Mouse (Mus musculus): ENCODE measurements around the gene Gm28047. TPM values are rescaled to one million over a fixed set of nuclear protein-coding genes. Genes with fewer than 3 reads are reported as not detected.
A peak's percentile ranks its signal among the peaks of the same experiment; 100 is the strongest.

Gene Gm28047
- polyA plus RNA-seq, 1 experiment from 2014 or later, result not detected

- under 1% methylated on average over 60 of the region's 60 CpGs for WGBS (ENCODE audit: insufficient replicate concordance)
- Histone ChIP-seq H3K36me3 (peaks cover 27% of the 10 kb centered on the region), H3K4me3 (peak within 1 kb of the TSS; percentile 76), H3K27ac (peak within 1 kb of the TSS; percentile 97), H3K27me3 (replicated peaks) (peaks cover 10% of the 10 kb centered on the region; the same call in 1 of the 2 replicates), H3K4me2 (peak within 1 kb of the TSS; percentile 99), H3K9me3 (replicated peaks) (no peaks in the 10 kb centered on the region), H3K4me1 (peaks cover 48% of the 10 kb centered on the region), H3K9ac (peak within 1 kb of the TSS; percentile 89)
- ATAC-seq, result peak; percentile 92
Measured at GRCm38 (mm10) chr15:102517976-102518858, 106.7 kb downstream of the Gm28047 start, which contains the start of gene Tarbp2. Gene Tarbp2 (plus strand): TSS chr15:102518192.

- ATAC-seq, result no peak
- H3K4me1 ChIP-seq, result peaks cover 48% of the 10 kb centered on the region
- H3K4me3 ChIP-seq, result peak overlapping the region; percentile 76
- peaks cover 14% of the 10 kb centered on the region for H3K27me3 ChIP-seq (replicated peaks)
- H3K9me3 ChIP-seq (replicated peaks), result no peaks in the 10 kb centered on the region
- under 1% methylated on average over 10 of the region's 10 CpGs for WGBS (ENCODE audit: insufficient replicate concordance)
- peak overlapping the region; percentile 99 for H3K4me2 ChIP-seq
- peak overlapping the region; percentile 71 for H3K9ac ChIP-seq
- peak overlapping the region; percentile 82 for H3K27ac ChIP-seq
- peaks cover 21% of the 10 kb centered on the region for H3K36me3 ChIP-seq
Measured at GRCm38 (mm10) chr15:102517631-102517975, 107.3 kb downstream of the Gm28047 start.

GRCm38 (mm10) chr15:102516728-102517404, 108.0 kb downstream of the Gm28047 start, which contains the start of gene Map3k12:
Gene Map3k12 (minus strand): TSS chr15:102517064.
- H3K4me2 ChIP-seq, result peak within 1 kb of the TSS; percentile 99
- peak within 1 kb of the TSS; percentile 97 for H3K27ac ChIP-seq
- H3K36me3 ChIP-seq, result peaks cover 14% of the 10 kb centered on the region
- ATAC-seq, result no peak
- WGBS (ENCODE audit: insufficient replicate concordance), result under 1% methylated on average over 43 of the region's 43 CpGs
- no peaks in the 10 kb centered on the region for H3K9me3 ChIP-seq (replicated peaks)
- H3K4me3 ChIP-seq, result peak within 1 kb of the TSS; percentile 76
- peaks cover 51% of the 10 kb centered on the region for H3K4me1 ChIP-seq
- peak within 1 kb of the TSS; percentile 71 for H3K9ac ChIP-seq
- H3K27me3 ChIP-seq (replicated peaks), result peaks cover 21% of the 10 kb centered on the region

DNA sequence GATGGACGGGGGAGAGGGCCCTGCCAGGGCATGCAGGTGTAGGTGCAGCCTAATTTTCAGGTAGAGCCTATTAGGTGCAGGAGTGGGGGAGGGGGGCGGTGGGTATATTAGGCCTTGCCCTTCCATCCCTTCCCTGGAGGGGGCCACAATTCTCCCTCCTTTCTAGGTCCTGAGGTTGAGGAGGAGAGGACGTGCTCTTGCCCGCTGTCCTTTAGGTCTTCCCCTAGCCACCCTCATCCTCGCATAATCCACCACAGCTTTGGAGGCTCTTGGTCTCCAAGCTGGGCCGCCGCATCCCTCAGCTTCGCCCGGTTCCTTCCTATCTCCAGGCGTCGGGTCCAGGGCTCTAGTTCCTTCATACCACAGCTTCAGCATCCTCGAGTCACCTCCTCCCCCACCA, 108.6 kb downstream of the Gm28047 start:
- Histone ChIP-seq H3K36me3 (peaks cover 8% of the 10 kb centered on the region), H3K4me1 (peaks cover 52% of the 10 kb centered on the region), H3K27me3 (replicated peaks) (peaks cover 27% of the 10 kb centered on the region), H3K9ac (peak overlapping the region; percentile 71), H3K4me2 (peak overlapping the region; percentile 99), H3K9me3 (replicated peaks) (no peaks in the 10 kb centered on the region), H3K4me3 (peak overlapping the region; percentile 76), H3K27ac (peak overlapping the region; percentile 82; the same call in 1 of the 2 replicates)
- 8% methylated on average over 11 of the region's 12 CpGs for WGBS (ENCODE audit: insufficient replicate concordance)
- ATAC-seq, result no peak

DNA sequence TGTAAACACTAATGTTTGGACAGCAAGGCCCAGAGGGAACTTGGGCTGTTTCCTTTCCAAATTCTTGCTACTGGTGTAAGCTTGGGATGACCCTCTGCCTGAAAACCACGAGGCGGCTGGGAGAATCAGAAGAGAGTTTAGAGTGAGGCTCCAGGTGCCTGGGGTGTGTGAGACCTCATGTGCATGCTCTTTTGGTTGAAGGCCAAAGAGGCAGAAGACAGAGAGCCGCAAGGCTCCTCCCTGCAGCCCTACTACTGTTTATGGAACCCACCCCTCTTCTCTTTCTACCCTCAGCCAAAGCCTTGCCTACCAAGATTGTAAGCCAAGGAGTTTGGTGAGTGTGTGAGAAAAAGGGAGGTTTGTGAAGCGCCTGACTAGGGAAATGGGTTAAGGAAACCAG, 109.1 kb downstream of the Gm28047 start:
- ATAC-seq, result no peak
- no peaks in the 10 kb centered on the region for H3K9me3 ChIP-seq (replicated peaks)
- H3K36me3 ChIP-seq, result peaks cover 3% of the 10 kb centered on the region; the same call in 1 of the 2 replicates
- H3K9ac ChIP-seq, result peak overlapping the region; percentile 71; the same call in 1 of the 2 replicates
- peak overlapping the region; percentile 76; the same call in 1 of the 2 replicates for H3K4me3 ChIP-seq
- H3K4me2 ChIP-seq, result peak overlapping the region; percentile 99
- 53% methylated on average over 4 of the region's 4 CpGs for WGBS (ENCODE audit: insufficient replicate concordance)
- H3K27ac ChIP-seq, result no peak overlapping the region
- H3K4me1 ChIP-seq, result peaks cover 52% of the 10 kb centered on the region
- H3K27me3 ChIP-seq (replicated peaks), result peaks cover 28% of the 10 kb centered on the region

DNA sequence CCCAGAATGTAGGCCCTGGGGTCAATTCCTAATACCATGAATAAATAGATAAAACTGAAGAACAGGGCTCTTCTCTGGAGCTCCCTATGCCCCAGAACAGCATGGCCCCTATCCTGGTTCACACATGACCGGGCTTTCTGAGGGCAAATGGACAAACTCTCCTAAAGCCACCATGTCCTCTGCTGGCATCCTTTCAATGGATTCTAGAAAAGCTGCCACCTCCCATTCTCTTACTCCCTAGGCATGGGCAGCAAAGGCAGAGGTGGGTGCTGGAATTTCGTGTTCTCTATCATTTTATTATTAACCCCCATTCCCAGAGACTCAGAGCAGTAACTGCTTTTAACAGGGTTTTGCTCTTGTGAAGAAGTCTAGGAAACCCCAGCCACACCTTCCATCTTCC, 109.6 kb downstream of the Gm28047 start:
- 62% methylated on average over 2 of the region's 2 CpGs for WGBS (ENCODE audit: insufficient replicate concordance)
- Histone ChIP-seq H3K4me3 (no peak overlapping the region), H3K4me1 (peaks cover 52% of the 10 kb centered on the region), H3K9ac (no peak overlapping the region), H3K9me3 (replicated peaks) (no peaks in the 10 kb centered on the region), H3K36me3 (no peaks in the 10 kb centered on the region), H3K27ac (no peak overlapping the region), H3K4me2 (0 out of 2 replicates have a peak overlapping the region, but pooled peaks have one; percentile 99), H3K27me3 (replicated peaks) (peaks cover 28% of the 10 kb centered on the region)
- ATAC-seq, result no peak

- ATAC-seq, result no peak
Measured at GRCm38 (mm10) chr15:102513004-102513403, 111.9 kb downstream of the Gm28047 start.

GRCm38 (mm10) chr15:102512471-102512870, 112.4 kb downstream of the Gm28047 start:
- no peaks in the 10 kb centered on the region for H3K9me3 ChIP-seq (replicated peaks)
- H3K4me1 ChIP-seq, result peaks cover 51% of the 10 kb centered on the region
- no peaks in the 10 kb centered on the region for H3K36me3 ChIP-seq
- H3K4me3 ChIP-seq, result no peak overlapping the region
- no peak overlapping the region for H3K4me2 ChIP-seq
- H3K27ac ChIP-seq, result no peak overlapping the region
- no peak overlapping the region for H3K9ac ChIP-seq
- ATAC-seq, result no peak
- H3K27me3 ChIP-seq (replicated peaks), result peaks cover 28% of the 10 kb centered on the region

More at GRCm38 (mm10) chr15:102513004-102513403, 111.9 kb downstream of the Gm28047 start:
- Histone ChIP-seq H3K4me2 (no peak overlapping the region), H3K9ac (no peak overlapping the region), H3K9me3 (replicated peaks) (no peaks in the 10 kb centered on the region), H3K4me3 (no peak overlapping the region), H3K4me1 (peaks cover 51% of the 10 kb centered on the region), H3K27me3 (replicated peaks) (peaks cover 28% of the 10 kb centered on the region), H3K36me3 (no peaks in the 10 kb centered on the region), H3K27ac (no peak overlapping the region)
- WGBS (ENCODE audit: insufficient replicate concordance), result 67% methylated on average over 3 of the region's 3 CpGs

GRCm38 (mm10) chr15:102512010-102512409, 112.9 kb downstream of the Gm28047 start:
- WGBS (ENCODE audit: insufficient replicate concordance), result 52% methylated on average over 5 of the region's 5 CpGs
- no peaks in the 10 kb centered on the region for H3K9me3 ChIP-seq (replicated peaks)
- H3K9ac ChIP-seq, result no peak overlapping the region
- ATAC-seq, result no peak
- H3K4me1 ChIP-seq, result peaks cover 48% of the 10 kb centered on the region
- H3K4me3 ChIP-seq, result no peak overlapping the region
- H3K36me3 ChIP-seq, result no peaks in the 10 kb centered on the region
- no peak overlapping the region for H3K27ac ChIP-seq
- peaks cover 28% of the 10 kb centered on the region for H3K27me3 ChIP-seq (replicated peaks)
- no peak overlapping the region for H3K4me2 ChIP-seq

DNA sequence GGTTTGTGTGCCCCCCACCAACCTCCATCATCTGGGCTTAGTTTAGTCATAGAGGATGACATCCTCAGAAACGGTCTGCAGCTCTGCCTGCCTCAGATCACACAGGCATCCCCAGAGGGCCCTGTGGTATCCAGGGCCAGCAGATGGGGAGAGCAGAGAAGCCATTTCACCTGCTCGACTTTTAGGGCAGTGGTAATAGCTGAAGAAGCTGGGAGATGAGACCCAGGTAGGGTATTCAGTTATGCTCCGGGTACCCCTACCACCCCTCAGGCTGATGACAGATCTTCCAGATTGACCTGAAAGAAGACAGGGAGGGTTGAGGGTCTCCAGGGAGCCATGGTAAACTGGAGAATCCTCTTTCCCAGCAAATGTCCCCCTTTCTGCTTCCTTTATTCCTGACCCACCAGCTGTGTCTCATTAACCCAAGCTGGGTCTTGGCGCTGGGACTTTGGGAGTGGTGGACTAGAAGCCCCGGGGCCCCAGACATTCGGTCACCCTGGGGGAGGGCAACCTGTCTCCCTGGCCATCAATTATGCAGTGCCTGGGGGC, 113.5 kb downstream of the Gm28047 start:
- Histone ChIP-seq H3K27ac (no peak overlapping the region), H3K4me3 (0 out of 2 replicates have a peak overlapping the region, but pooled peaks have one; percentile 59), H3K9me3 (replicated peaks) (no peaks in the 10 kb centered on the region), H3K4me2 (peak overlapping the region; percentile 87), H3K9ac (no peak overlapping the region), H3K36me3 (no peaks in the 10 kb centered on the region), H3K27me3 (replicated peaks) (peaks cover 28% of the 10 kb centered on the region), H3K4me1 (peaks cover 44% of the 10 kb centered on the region)
- 44% methylated on average over 6 of the region's 6 CpGs for WGBS (ENCODE audit: insufficient replicate concordance)
- ATAC-seq, result no peak

DNA sequence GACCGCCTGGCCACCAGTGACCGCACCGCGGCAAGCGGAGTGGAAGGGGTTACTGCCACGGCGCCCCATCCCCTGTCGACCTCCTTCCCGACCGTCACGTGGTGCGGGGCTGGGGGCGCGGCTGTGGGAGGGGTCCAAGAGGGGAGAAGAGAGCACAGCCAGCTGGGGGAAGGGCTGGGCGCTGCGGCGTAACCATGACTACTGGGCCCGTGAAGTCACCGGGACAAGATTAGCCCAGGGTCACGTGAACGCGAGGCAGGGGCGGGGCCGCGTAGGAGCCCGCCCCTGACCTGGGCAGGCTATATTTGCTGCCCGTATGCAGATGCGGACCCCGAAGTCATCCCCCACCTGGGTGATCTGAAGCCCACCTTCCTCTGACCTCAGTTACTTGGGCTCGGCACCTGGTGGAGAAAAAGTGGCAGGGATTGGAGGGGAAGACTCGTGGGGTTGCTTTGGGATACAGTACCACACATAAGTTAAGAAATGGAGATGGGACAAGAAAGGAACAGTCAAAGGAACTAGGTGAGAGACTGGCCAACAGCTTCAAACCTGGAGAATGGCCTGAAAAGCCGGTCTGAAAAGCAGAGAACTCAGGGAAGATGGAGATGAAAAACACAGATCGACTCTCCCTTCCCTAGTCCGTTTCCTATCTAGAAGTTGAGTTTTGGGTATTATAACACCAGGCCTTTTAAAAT, 114.1 kb downstream of the Gm28047 start:
- H3K4me1 ChIP-seq, result peaks cover 43% of the 10 kb centered on the region
- H3K4me3 ChIP-seq, result peak overlapping the region; percentile 59
- no peaks in the 10 kb centered on the region for H3K9me3 ChIP-seq (replicated peaks)
- peak; percentile 90 for ATAC-seq
- H3K36me3 ChIP-seq, result no peaks in the 10 kb centered on the region
- peaks cover 22% of the 10 kb centered on the region for H3K27me3 ChIP-seq (replicated peaks)
- WGBS (ENCODE audit: insufficient replicate concordance), result 4% methylated on average over 34 of the region's 34 CpGs
- peak overlapping the region; percentile 53 for H3K27ac ChIP-seq
- H3K4me2 ChIP-seq, result peak overlapping the region; percentile 87
- H3K9ac ChIP-seq, result peak overlapping the region; percentile 56
